Mouse (Mus musculus): ENCODE results near the gene Hoxb7.

DNA sequence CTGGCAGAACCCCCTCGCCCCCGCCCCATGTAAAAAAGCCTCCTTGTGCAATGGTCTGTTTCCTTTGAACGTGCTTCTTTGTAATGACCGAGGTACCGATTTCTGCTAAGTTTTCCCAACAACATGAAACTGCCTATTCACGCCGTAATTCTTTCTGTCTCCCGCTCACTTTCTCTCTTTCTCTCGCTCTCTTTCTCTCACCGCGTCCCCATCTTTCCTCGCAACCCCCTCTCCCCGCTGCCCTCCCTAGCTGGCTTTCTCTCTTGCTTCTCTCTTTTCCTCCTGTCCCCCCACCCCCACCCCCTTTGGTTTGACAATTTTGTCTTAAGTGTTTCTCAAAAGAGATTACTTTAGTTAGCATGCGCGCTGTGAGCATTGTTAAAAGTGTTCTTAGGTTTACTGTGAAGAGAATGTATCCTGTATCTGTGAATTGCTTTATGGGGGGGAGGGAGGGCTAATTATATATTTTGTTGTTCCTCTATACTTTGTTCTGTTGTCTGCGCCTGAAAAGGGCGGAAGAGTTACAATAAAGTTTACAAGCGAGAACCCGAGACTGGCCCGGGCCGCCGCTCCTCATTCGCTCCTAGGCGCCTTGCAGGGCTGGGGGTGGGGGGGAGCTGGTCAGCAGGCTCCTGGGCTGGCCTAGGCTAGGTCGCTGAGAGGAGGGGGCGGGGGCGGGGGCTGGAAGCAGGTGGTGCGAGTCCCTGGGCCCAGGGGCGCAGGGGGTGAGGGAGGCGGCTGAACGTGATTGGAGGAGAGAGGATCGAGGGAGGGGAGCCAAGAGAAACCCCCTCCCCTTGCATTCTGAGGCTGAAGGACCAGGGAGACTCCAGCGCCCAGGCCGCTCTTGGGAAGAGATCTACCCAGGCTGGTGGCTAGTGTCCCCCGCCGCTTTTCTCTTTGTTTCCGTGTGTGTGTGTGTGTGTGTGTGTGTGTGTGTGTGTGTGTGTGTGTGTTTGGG lies 1.4 kb upstream of the Hoxb7 start:
- TF ChIP-seq CTCF (IDR thresholded peaks at IDR 0.05; ENCODE audit: low read depth) = no peak
- no peak for TF ChIP-seq EP300 (IDR thresholded peaks at IDR 0.05; ENCODE audit: low read depth)
